Mouse (Mus musculus): Measurements from ENCODE around the gene Ndufb10.
"Not testable (repeated sequence)": the region's sequence is repeated elsewhere in the genome, so short reads cannot be mapped to it uniquely, and the experiment has no call there.

Gene Ndufb10

GRCm38 (mm10) chr17:24734513-24734912 is 10.2 kb upstream of the Ndufb10 start:
- no peak for DNase-seq (ENCODE audit: low read depth, low spot score)

- no peak for DNase-seq (ENCODE audit: low read depth, low spot score)
These were observed 9.3 kb upstream of the Ndufb10 start for GRCm38 (mm10) chr17:24733434-24734050.

- no peak for DNase-seq (ENCODE audit: low read depth, low spot score)
These were observed 8.1 kb upstream of the Ndufb10 start for GRCm38 (mm10) chr17:24732233-24732935.

- DNase-seq (ENCODE audit: low read depth, low spot score), result no peak
These were observed 6.5 kb upstream of the Ndufb10 start for GRCm38 (mm10) chr17:24730787-24731186.

GRCm38 (mm10) chr17:24729067-24729466 is 4.8 kb upstream of the Ndufb10 start:
- no peak for DNase-seq (ENCODE audit: low read depth, low spot score)

GRCm38 (mm10) chr17:24728184-24728583 is 3.9 kb upstream of the Ndufb10 start:
- DNase-seq (ENCODE audit: low read depth, low spot score), result no peak

GRCm38 (mm10) chr17:24727618-24728017 is 3.3 kb upstream of the Ndufb10 start, which contains the start of gene Rpl3l:
Gene Rpl3l (plus strand): TSS chr17:24727820.
- no peak for DNase-seq (ENCODE audit: low read depth, low spot score)

- DNase-seq (ENCODE audit: low read depth, low spot score), result no peak
These were observed 1.5 kb upstream of the Ndufb10 start for GRCm38 (mm10) chr17:24725637-24726390.

GRCm38 (mm10) chr17:24723881-24724180 is 447 bp downstream of the Ndufb10 start:
- DNase-seq (ENCODE audit: low read depth, low spot score), result peak; percentile 48

- DNase-seq (ENCODE audit: low read depth, low spot score), result no peak
These were observed 977 bp downstream of the Ndufb10 start for GRCm38 (mm10) chr17:24723122-24723880.

GRCm38 (mm10) chr17:24722220-24722924 is 1.9 kb downstream of the Ndufb10 start:
- DNase-seq (ENCODE audit: low read depth, low spot score), result no peak

GRCm38 (mm10) chr17:24721383-24721955 is 2.8 kb downstream of the Ndufb10 start:
- DNase-seq (ENCODE audit: low read depth, low spot score), result not testable (repeated sequence)

- not testable (repeated sequence) for DNase-seq (ENCODE audit: low read depth, low spot score)
These were observed 3.7 kb downstream of the Ndufb10 start for GRCm38 (mm10) chr17:24720616-24721015.

GRCm38 (mm10) chr17:24719494-24720222 is 4.6 kb downstream of the Ndufb10 start:
- peak; percentile 94 for DNase-seq (ENCODE audit: low read depth, low spot score)

- not testable (repeated sequence) for DNase-seq (ENCODE audit: low read depth, low spot score)
These were observed 5.3 kb downstream of the Ndufb10 start for GRCm38 (mm10) chr17:24718938-24719337.

GRCm38 (mm10) chr17:24717943-24718342 is 6.3 kb downstream of the Ndufb10 start, which contains the start of the genes Rnf151 and Rps2:
Gene Rnf151 (minus strand): TSS chr17:24718063.
Gene Rps2 (plus strand): TSS chr17:24718116.
- no peak for DNase-seq (ENCODE audit: low read depth, low spot score)

GRCm38 (mm10) chr17:24716166-24716682 is 8.1 kb downstream of the Ndufb10 start:
- no peak for DNase-seq (ENCODE audit: low read depth, low spot score)

GRCm38 (mm10) chr17:24715556-24715955 is 8.7 kb downstream of the Ndufb10 start:
- no peak for DNase-seq (ENCODE audit: low read depth, low spot score)

GRCm38 (mm10) chr17:24708646-24709045 is 15.6 kb downstream of the Ndufb10 start:
- DNase-seq (ENCODE audit: low read depth, low spot score), result peak; percentile 41
